Mouse (Mus musculus) ES-Bruce4 (cell line): ENCODE data around the gene Nynrin.

Experiments
- CTCF ChIP-seq: IDR thresholded peaks from one replicate; pipeline ENCODE4 v1.8.1; 2011; ENCODE audit warnings: low read depth, low read length
- EP300 ChIP-seq: IDR thresholded peaks from 2 replicates; pipeline ENCODE4 v1.6.1; 2011; ENCODE audit warnings: low read depth, low read length; ENCODE audit not compliant: insufficient read depth
- POLR2A ChIP-seq: IDR thresholded peaks from one replicate; pipeline ENCODE4 v1.8.1; 2011; ENCODE audit warnings: low read length; ENCODE audit not compliant: insufficient read depth

- TF ChIP-seq POLR2A (no peak), EP300 (no peak), CTCF (no peak)
These were observed 25.0 kb upstream of the Nynrin start for GRCm38 (mm10) chr14:55828716-55829263.
